Mouse (Mus musculus) intestine, postnatal 0 days (tissue): ENCODE measurements at regions not wholly inside any gene's neighbourhood (a gene's known extent, or its start where the extent isn't known, plus 50 kb on each side); places are given as distances from the start of the nearest gene placed in this dataset.

Experiments used
- ATAC-seq: fragments of 200-750 bp; cut with Nextera tagmentation; 2 replicates; pipeline ENCODE4 v1.8.0; 2017; ENCODE audit warnings: mild to moderate bottlenecking, moderate TSS enrichment, moderate library complexity
- H3K27ac ChIP-seq: fragments of 300-500 bp; sonication (generic); 2 replicates; pipeline ENCODE4 v1.5.1; 2014; ENCODE audit warnings: mild to moderate bottlenecking, low read depth, low read length, moderate library complexity
- H3K27me3 ChIP-seq: fragments of 300-500 bp; sonication (generic); replicated peaks from 2 replicates; pipeline ENCODE4 v1.6.1; 2014; ENCODE audit warnings: low read length, mixed read lengths; ENCODE audit not compliant: control insufficient read depth, insufficient read depth
- H3K36me3 ChIP-seq: fragments of 300-500 bp; sonication (generic); 2 replicates; pipeline ENCODE4 v1.6.1; 2014; ENCODE audit warnings: mild to moderate bottlenecking, moderate library complexity; ENCODE audit not compliant: control insufficient read depth, insufficient read depth
- H3K4me1 ChIP-seq: fragments of 300-500 bp; sonication (generic); replicated peaks from 2 replicates; pipeline ENCODE4 v1.6.1; 2014; ENCODE audit warnings: antibody characterized with exemption, low read length, mixed read lengths; ENCODE audit not compliant: control insufficient read depth, insufficient read depth
- H3K4me2 ChIP-seq: fragments of 300-500 bp; sonication (generic); replicated peaks from 2 replicates; pipeline ENCODE4 v1.6.1; 2014; ENCODE audit warnings: low read depth, mild to moderate bottlenecking, moderate library complexity
- H3K4me3 ChIP-seq: fragments of 300-500 bp; sonication (generic); 2 replicates; pipeline ENCODE4 v1.5.1; 2014; ENCODE audit warnings: low read depth, low read length
- H3K9ac ChIP-seq: fragments of 300-500 bp; sonication (generic); 2 replicates; pipeline ENCODE4 v1.6.1; 2014; ENCODE audit warnings: mild to moderate bottlenecking, low read depth, low read length
- H3K9me3 ChIP-seq: fragments of 300-500 bp; sonication (generic); 2 replicates; pipeline ENCODE4 v1.6.1; 2016; ENCODE audit warnings: mixed run types; ENCODE audit not compliant: control insufficient read depth
- CTCF ChIP-seq: sonication (generic); IDR thresholded peaks from 2 replicates; pipeline ENCODE4 v1.5.1; 2016; ENCODE audit warnings: low read depth, mild to moderate bottlenecking, control low read depth, antibody characterized with exemption, moderate library complexity
- WGBS: fragments of 180-500 bp; shearing (Covaris S2); extraction: QIAGEN DNeasy Blood & Tissue Kit; methylation state at CpG from one replicate; pipeline ENCODE4 v1.1.7; 2014; 5-methylcytosine and 5-hydroxymethylcytosine counted together

DNA sequence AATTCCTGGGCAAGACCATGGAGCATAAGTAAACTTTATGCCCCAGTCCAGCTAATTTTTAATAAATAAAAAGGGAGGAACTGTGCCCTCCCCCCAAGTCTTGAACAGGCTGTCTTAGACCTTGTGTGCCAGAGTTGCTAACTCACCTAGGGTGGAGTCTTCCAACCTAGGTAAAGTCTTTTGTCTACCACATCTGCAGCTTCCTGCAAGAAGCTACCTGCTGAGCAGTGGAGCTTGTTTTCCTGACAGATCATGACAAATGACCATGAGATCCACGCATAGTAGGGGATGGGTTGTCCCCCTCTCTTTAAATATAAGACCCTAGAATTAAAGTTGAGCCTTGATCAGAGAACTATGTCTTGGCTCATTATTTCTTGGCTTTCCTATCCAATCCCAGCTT lies 100.1 kb upstream of the Ctnnd2 start:
- Histone ChIP-seq H3K4me1 (no peaks in the 10 kb centered on the region), H3K9ac (no peak overlapping the region), H3K9me3 (no peaks in the 10 kb centered on the region), H3K4me3 (no peak overlapping the region), H3K36me3 (no peaks in the 10 kb centered on the region), H3K27me3 (no peaks in the 10 kb centered on the region), H3K27ac (no peak overlapping the region), H3K4me2 (no peak overlapping the region)
- 69% methylated on average over 1 of the region's 1 CpGs for WGBS
- ATAC-seq, result no peak
- no peak for TF ChIP-seq CTCF

- no peak for TF ChIP-seq CTCF
- H3K9ac ChIP-seq, result no peak overlapping the region
- no peak overlapping the region for H3K4me2 ChIP-seq
- no peak overlapping the region for H3K4me3 ChIP-seq
- H3K4me1 ChIP-seq, result no peaks in the 10 kb centered on the region
- no peak for ATAC-seq
- no peaks in the 10 kb centered on the region for H3K27me3 ChIP-seq
- H3K36me3 ChIP-seq, result no peaks in the 10 kb centered on the region
- H3K9me3 ChIP-seq, result no peaks in the 10 kb centered on the region
- WGBS, result 91% methylated on average over 6 of the region's 6 CpGs
- H3K27ac ChIP-seq, result no peak overlapping the region
Measured at GRCm38 (mm10) chr15:30087120-30087519, 85.3 kb upstream of the Ctnnd2 start.

DNA sequence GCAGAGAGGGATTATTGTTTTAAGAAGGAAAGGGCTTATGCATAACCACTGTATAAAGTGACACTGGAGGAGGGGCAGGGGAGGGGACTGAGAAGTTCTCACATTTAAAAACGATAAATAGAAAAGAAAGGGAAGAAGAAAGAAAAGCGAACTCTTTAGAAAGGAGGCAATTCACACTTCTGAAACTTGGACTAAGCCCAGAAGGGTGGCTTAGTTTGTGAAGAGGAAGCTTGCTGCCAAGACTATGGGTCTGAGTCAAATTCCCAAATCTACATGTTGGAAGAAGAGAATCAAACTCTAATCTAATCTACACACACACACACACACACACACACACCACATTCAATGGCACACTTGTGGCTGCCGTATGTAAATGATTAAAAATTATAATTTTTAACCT lies 50.3 kb upstream of the Ctnnd2 start:
- ATAC-seq, result no peak
- Histone ChIP-seq H3K4me2 (no peak overlapping the region), H3K9me3 (no peaks in the 10 kb centered on the region), H3K4me1 (no peaks in the 10 kb centered on the region), H3K4me3 (no peak overlapping the region), H3K27ac (no peak overlapping the region), H3K36me3 (no peaks in the 10 kb centered on the region), H3K27me3 (no peaks in the 10 kb centered on the region), H3K9ac (no peak overlapping the region)
- no peak for TF ChIP-seq CTCF
- 73% methylated on average over 3 of the region's 3 CpGs for WGBS
